Mouse (Mus musculus) right cerebral cortex, postnatal 25 days (tissue): Measurements from ENCODE around the gene Emc10.

Source experiments
- DNase-seq: peaks from one replicate; pipeline ENCODE4 v3.0.0; 2022

Emc10 gene

DNA sequence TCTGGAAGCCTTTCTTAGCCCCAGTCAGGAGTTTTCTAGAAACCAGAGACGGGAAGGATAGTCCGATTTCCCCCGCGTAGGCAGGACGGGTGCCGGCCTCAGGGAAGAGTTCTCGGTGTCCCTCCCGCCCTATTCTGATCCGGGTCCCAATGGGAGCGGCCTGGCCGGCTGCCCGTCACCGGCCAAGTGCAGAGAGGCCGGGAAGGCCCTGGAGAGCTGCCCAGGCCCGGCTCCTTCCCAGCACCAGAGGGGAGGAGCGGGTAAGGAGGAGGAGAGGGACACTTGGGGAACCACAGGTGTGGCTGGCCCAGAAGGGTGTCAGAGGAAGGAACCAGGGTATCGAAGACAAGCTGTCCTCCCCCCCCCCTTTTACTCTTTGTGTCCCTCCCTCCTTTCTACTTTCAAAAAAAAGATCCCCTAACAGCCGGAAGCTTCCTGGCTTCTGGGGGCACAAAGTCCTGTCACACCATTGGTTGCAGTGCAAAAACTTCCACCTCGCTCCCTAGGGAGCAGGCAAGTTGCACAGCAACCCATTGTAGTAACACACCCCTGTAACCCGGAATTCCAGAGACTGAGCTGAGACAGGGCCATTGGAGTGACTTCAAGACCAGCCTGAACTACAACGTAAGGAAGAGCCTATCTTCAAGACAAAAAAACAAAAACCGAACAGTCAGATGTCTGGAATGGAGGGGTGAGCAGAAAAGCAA, 28.9 kb upstream of the Emc10 start:
- peak; percentile 31 for DNase-seq

DNA sequence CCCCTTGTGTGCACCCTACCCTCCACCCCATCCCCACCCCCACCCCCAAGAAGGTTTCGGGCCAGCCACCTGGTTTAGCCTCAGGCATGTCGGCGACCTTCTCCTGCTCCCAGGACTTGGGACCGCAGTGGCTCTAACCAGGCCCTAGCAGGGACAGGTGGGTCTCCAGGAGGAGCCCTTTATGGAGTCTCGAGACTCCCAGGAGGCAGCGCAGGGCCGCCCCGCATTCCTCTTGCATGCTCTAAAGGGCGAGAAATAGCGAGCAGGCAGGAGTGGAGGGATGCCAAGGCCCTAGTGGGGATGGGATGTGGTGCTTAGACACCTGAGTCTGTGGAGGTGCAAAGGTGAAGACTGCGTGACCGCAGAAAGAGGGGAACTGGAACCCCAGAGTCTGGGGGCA, 28.2 kb upstream of the Emc10 start, which contains the start of gene Mybpc2:
TSS of gene Mybpc2 (minus strand) at position 155 of the 400 bp plus-strand sequence.
- DNase-seq: no peak

DNA sequence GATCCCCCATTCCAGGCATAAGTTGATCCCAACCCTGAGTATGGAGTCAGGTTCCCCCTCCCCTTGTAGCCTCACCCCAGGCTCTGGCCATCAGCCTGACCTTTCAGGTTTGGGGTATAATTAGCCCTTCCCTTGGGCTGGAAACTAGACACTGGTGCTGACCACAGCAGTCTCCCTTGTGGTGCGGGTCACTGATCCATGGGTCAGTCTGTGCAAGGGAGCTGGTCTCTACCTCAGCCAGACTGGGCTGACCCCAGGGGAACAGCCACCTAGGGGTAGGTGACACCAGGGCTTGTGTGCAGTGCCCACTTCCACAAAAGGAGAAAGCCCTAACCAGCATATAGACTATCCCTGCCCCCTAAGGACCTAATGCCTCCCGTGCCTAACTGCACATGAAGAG, 26.7 kb upstream of the Emc10 start:
- DNase-seq: no peak

DNA sequence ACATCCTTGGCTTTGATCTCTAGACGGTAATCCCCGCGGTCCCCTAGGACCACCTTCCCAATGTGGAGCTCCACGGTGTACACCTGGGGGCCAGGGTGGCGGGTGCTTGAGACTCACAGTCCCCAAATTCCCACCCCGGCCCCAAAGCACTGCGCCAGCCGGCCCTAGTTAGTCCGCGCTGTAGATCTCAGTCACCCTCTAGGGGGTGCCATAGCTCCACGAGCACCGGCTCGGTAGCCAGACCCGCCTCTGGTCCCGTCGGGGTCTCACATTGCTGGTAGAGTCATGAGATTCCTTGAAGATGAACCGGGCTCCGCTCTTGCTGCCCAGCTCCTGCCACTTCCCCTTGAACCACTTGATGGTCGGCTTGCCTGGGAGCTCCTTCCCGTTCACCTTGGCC, 25.4 kb upstream of the Emc10 start:
- no peak for DNase-seq

DNA sequence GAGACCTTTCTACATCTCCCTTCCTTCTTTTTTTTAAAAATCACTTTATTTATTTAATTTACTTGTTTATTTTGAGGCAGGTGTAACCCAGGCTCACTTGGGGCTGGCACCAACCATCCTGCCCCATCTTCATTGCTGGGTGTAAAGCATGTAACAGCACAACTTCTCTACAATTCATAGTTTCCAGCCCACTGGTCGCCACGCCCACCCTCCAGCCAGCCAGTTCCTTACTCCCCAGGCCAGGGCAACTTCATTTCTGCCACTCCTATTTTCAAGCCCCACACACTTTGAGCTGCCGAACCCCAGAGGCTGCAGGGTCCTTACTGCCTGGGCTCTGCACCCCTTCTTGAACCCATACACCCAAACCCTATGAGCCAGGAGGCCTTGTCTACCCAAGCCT, 24.7 kb upstream of the Emc10 start:
- no peak for DNase-seq

DNA sequence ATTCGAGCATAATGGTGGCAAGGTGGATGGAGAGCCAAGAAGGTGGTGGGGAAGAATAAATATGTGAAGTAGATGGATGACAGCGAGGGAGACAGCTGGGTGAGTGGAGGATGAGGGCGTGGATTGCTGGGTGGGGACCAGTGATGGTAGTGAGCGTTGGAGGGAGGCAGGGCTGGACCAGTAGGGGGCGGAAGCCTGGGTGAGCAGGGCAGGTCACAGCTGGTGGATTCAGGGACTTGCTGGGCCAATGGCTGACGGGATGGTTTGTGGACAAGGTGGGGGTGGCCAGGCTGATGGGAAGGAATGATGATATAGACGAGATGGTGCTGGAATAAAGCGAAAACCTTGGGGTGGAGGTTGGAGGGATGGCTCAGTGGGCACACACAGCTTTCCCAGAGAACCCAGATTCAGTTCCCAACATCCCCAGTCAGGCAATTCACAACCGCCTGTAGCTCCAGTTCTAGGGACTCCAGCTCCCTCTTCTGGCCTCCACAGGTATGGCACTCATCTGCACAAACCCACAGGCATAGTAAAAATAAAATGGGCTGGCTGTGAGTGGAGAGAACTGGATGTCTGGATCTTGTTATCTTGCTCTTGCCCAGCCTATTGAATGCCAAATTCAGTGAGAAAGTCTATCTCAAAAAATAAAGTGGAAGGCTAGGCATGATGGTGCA, 23.0 kb upstream of the Emc10 start:
- DNase-seq: no peak

DNA sequence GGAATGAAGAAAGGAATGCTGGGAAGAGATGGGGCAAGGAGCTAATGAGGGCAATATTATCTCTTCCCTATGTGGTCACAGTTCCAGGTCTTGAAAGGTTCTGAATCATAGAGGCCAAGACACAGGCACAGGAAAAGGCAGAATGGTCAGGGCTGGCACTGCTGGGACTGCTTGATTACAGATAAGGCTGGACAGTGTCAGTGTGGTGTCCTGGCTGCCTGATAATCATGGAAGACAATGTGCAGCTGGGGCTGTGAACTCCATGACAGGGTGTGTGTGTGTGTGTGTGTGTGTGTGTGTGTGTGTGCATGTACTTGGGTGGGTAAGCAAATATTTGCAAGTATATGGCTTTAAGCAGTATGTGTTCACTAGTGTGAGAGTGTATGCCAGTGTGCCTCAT, 11.2 kb upstream of the Emc10 start:
- DNase-seq: no peak

DNA sequence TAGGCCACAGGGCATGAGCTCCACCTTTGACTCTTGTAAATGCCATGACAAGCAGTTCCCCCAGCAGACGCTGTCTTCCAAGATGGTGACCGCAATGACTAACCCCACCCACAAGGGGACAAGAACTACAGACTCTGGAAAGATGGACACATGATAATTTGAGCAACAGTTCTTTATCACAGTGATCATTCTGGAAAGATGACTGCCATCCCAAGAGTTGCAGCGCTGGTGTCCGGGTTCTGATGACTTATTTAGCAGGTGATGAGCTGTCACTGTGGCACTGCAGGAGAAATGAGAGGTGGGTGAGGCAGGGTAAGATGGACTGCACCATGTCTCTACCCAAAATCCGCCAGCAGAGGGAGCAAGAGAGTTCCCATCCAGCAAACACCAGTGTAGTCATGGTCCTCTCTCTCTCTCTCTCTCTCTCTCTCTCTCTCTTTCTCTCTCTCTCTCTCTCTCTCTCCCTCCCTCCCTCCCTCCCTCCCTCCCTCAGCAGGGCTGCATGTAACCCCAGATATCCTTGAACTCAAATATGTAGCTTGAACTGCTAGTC, 5.3 kb upstream of the Emc10 start:
- DNase-seq: peak; percentile 61

DNA sequence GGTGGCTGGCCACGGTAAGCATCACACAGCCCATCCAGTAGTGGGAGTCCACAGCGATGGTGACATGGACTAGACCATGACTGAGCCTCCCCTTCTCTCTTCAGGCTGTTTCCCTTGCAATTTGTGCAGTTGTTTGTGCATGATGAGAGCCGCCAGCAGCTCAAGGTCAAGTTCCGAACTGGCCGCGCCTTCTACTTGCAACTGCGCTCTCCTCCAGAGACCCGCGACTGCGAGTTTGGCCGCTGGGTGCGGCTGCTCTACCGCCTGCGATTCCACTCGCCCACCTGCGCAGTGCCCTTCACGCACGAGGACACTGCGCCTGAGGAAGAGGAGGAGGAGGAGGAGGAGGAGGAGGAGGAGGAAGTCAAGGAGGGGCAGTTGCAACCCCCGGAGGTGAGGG, 3.7 kb upstream of the Emc10 start:
- DNase-seq: no peak

DNA sequence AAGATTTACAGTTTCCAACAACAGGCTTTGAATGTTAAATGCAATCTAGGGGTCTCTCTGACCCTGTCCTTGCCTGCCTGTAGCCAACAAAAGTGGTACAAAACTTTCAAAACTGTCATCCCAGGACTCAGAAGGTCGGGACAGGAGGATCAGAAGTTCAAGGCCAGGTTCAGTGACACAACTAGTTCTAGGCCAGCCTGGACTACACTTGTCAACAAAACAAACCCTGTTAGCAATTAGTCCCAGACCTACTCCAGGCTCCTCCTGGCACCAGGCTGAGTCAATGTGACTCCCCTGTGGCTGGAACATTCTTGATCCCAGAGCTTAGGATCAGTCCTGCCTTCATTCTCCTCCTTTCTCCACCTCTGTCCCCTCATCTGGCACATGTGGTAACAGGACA, 2.6 kb upstream of the Emc10 start:
- no peak for DNase-seq

DNA sequence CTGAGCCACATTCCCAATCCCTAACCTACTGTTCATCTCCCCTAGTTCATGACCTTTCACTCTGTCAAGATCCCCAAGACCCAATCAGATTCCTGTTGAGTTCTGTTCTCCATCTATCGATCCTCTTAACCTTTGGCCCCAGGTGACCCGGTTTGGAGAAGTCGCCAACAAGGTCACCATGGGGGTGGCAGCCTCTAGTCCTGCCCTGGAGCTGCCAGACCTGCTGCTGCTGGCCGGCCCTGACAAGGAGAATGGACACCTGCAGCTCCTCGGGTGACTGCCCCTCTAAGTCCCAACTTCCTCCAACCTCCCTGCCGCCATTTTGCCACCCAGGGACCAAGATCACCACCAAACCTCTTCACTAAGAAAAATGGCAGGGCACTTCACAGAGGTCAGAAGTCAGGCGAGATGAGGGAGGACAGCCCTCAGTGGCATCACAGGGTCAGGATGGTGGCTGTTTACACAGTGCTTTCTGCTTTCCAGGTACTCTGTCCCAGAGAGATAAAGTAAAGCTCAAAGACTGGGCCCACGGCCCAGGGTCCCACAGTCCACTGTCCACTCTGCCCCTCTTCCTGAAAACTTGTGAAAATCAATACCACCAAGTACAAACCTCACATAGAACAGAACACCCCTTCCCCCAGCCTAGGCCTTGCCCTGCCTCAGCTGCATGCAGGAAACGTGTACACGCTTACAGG, 1.2 kb upstream of the Emc10 start:
- DNase-seq: no peak

DNA sequence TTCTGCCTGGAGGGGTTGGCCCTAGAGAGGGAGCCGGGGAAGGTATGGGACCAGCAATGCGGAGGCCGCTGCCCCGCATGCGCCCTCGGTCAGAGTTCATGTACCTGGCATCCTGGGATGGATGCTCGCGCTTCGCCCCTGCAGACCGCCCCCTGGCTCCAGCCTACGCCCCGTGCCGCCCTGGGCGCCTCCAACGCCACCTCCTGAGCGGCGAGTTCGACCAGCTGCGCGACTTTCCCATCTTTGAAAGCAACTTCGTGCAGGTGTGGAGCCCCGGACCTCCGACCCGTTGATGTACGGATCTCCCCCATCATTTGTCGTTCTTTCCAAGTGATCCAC, 411 bp upstream of the Emc10 start:
- DNase-seq: no peak

DNA sequence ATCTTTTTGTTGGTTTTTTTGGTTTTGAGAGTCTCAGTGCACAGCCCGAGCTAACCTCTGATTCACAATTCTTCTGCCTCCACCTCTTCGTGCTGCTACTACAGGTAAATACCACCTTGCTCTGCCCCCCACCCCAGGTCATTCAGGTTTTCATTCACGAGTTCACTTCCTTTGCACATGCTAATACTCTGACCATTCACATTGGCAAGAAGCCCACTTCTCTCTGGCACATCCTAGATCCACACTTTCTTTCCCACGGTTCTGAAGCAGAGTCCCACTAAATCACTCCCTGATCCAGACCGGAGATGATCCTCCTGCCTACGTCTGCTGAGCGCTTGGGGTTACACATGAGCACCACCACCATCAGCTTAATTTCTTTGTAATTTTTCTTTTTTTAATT, 1.2 kb downstream of the Emc10 start:
- DNase-seq: no peak

DNA sequence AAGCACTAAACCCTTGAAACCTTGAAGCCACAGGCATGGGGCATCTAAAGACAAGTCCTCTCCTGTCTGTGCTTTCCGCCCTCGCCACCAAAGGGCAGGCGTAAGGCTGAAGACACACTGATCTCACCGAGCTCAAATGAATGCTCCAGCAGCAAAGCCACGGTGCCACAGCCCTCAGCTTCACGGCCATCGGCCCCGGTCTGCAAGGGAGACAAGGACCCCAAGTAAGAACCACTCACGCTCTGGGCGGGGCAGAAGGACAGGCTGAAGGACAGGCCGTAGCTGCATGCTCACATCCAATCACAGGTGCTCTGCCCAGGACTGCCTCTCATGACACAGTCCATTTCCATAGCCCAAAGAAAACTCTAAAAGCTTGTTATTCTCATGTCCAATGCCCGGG, 1.6 kb downstream of the Emc10 start:
- DNase-seq: no peak

DNA sequence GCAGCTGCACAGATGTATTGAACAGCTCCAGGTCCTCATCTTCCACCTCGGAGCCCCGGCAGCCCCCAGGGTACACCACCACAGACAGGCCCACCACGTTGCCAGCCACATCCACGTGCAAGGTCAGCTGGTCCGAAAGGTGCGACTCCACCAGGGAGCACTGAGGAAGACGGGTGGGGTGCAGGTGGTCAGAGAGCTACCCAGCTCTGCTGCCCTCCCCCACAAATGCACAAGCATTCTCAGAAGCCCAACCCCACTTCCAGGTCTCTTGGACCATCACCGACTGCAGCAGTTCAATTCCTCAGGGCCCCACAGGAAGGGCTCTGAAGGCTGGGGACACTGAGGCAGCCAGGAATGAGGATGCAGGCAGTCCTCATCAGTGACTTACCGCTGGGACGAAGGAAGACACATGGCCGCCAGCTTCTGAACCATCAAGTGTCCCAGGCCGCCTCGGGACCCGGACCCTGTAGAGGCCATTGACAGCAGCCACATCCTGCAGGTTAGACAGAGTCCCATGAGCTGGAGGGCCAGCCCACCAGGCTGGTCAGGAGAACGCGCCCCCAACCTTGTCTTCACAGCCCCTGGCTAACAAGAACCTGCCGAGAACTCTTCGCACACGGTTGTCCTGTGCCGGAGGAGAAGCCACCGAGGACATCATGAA, 4.0 kb downstream of the Emc10 start:
- DNase-seq: no peak

DNA sequence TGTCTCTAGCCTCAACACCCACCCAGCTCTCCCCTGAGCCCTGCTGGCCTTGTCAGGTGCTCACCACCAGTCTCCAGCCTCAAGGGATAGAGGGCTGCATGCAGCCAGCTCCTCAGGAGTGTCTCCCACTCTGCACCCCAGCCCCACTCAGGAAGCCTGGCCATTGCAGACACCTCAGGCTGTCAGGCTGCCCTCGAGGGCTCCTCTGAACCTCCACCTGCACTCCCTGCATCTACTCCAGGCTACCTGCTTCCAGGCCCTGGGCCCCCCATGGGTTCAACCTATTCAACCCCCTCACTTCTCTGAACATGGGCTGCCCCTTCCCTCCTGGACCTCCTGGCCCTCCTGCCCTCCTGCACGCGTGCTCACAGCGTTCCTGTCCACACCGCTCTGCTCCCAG, 4.9 kb downstream of the Emc10 start:
- DNase-seq: no peak

DNA sequence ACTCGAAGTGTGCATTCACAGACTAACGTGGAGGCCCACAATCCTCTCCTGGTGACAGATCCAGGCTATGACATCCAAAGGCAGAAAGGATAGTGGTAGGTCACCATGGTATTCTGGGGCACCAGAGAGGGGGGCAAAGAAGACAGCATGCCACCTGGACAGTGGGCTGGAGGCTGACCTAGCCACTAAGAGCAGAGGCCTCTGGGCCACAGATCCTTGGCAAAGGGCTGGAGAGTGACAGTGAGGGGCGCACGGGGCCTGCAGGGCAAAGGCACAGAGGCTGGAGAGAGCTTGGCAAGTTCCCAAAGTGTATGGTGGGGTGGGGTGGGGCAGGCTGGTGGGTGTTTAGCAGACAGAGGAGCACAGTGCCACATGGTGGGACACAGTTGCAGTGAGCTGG, 6.0 kb downstream of the Emc10 start:
- no peak for DNase-seq

DNA sequence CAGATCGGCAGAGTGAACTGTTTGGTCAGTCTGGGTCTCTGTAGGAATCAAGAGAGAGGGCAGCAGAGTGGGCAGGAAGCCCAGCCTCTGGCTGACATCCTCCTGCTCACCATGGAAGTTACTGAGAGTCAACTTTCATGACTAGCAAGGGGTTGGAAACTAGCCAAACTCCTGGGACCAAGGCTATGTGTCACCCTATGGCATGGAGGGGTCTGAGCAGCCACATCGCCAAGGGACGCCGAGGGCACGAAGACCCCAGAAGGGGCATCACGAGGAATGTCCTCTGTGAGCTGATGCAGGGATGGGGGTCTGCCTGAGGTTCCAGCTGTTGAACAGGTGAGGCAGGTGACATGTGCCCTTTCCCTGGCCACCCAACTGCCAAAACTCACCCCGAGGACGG, 7.8 kb downstream of the Emc10 start:
- DNase-seq: no peak

DNA sequence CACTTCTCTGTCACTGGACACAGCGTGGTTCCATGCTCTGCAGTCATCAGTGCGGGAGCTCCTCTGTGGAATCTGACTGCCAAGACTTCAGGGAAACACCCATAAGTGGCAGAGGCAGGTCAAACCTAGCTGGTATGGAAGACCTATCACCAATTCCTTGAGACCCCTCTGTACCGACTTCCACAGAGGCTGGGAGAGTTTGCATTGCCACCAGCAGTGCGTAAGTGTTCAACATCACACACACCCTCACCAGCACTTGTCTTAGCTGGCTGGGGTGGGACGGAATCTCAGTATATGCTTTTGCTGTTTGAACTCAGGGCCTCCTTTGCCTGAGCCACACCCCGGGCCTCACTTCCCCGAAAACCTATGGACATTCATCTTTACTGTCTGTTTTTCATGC, 8.4 kb downstream of the Emc10 start:
- peak; percentile 2 for DNase-seq

DNA sequence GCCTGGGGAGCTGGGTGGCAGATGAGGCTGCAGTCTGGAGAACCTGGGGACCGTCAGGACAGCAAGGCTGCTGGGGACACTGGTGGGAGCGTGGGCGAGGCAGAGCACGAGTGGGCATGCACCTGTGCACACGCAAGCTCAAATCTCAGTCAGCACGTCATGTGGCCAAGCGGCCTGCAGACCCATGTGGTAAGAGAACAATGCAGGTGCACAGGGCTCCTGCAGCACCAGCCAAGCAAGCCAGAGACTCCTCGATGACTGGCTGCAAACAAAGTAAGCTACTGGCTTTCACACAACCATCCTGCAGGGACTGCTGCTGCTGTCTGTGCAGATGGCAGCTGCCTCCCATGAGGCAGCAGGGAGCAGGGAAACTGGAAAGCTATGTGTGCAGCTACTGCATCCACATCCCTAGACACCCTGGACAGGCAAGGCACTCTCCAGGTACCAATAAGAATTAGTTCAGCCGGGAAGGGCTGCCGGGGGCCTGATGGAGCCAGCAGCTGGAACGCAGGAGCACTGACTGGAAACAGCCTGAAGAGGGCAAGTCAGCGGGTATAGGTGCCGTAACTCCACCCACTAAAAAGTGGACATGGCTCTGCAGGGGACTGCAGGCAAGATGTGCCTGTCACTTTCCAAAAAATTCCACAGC, 9.3 kb downstream of the Emc10 start:
- peak; percentile 13 for DNase-seq

DNA sequence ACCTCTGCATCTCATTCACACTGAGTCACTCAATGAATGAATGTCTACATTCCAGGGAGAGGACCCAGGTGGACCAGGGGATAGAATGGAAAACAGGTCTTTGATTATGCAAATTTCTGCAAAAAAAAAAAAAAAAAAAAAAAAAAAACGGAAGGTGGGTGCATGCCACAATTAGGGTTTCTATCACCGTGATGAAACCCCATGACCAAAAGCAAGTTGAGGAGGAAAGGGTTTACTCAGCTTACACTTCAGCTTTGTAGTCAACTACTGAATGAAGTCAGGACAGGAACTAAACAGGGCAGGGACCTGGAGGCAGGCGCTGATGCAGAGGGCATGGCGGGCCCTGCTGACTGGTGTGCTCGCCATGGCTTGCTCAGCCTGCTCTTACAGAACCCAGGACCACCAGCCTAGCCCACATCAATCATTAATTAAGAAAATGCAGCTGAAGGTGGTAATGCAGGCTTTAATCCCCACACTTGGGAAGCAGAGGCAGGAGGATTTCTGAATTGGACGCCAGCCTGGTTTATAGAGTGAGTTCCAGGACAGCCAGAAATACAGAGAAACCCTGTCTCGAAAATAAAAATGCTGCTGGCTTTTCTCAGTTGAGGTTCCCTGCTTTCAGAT, 10.6 kb downstream of the Emc10 start:
- DNase-seq: peak; percentile 3

DNA sequence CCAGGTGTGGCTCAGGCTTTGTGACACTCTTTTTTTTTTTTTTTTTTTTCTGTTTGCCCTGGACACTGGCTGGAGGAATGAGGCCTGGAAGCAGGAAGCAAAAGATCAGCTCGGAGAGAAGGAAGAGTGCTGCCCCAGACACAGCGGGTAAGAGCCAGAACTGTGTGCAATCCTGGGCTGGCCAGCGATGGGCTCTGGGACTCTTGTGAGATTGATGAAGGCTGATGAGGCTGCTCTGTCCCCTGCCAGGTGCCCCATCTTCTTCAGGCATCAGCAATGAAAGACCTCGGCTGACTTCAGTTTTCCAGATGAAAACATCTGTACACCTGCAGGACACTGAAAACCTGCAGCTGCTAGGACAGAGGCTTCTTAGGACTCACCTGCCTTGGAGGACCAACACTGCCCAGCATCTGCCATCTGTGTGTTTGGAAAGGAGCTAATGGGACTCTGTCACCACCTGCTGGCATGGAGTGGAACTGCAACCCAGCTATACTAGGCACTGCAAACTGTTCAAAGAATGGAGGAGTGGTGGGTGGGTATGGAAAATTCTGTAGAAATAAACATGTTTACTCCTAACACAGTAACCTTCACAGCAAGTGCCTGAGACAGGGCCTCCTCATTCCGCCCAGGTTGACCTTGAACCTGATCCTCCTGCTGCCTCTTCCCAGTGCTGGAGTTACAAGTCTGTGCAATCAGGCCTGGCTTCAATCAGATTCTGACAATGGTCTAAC, 11.3 kb downstream of the Emc10 start:
- peak; percentile 76 for DNase-seq
